Comparison of ENCODE assay signal across 12 mouse cellular contexts in genomic region chr1:32866111-32866510, GRCm38 (mm10).
"Had no signal": no experiment of that assay in that cellular context is flagged by ENCODE, and none has a peak within 500 bp of the region (broad histone marks: within the 10 kb centered on the region; RNA-seq: fewer than 3 reads in every experiment).

No protein-coding gene starts in this region.

- DNase-seq: lung, embryonic 14.5 days; lung, postnatal 10 days; lung, postnatal 4 days; midbrain, embryonic 14.5 days; retina, postnatal 1 day; right cerebral cortex, adult 18-20 months; right cerebral cortex, postnatal 25 days; right cerebral cortex, postnatal 4 days; spleen, adult 18-20 months; thymus, adult 18-20 months; thymus, postnatal 14 days; thymus, postnatal 36 days had no signal
